In the genomic region with DNA sequence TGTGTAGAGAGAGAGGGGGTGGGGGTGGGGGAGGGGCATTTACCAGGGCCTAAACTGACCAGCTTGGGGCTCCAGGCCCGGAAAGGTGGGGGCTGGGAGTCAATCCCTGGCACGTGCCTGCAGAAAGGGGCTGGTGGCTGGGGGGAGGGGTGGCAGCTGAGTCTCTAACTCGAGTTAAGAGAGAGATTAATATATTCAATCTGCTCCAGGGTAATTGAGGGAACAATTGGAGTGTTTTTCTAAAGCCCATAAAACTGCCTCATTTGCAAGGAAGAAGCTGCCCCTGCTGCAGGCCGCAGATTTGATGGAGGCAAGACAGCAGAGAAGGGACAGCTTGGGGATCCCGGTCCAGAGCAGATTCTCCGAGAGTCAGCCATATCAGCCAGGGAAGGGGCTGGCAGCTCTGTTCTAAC, we compare ENCODE assay signal across 8 mouse cellular contexts. TPM values are rescaled to one million over a fixed set of nuclear protein-coding genes. Genes with fewer than 3 reads are reported as not detected.
DNase-seq lines count a peak whose midpoint lies in the region; ATAC-seq and TF ChIP-seq lines count a peak whose summit lies in the region.

No protein-coding gene starts in this region.

- H3K36me3 ChIP-seq in lung, embryonic 14.5 days (ENCODE audit: insufficient read depth): no peaks in the 10 kb centered on the region
- no peaks in the 10 kb centered on the region for H3K36me3 ChIP-seq in forebrain, embryonic 10.5 days (replicated peaks)

- peak overlapping the region; percentile 42; the same call in 1 of the 2 replicates for H3K4me2 ChIP-seq in lung, embryonic 14.5 days

- H3K27me3 ChIP-seq in lung, embryonic 14.5 days (ENCODE audit: insufficient read depth, low read length): peaks cover 6% of the 10 kb centered on the region; the same call in 1 of the 2 replicates
- H3K27me3 ChIP-seq in forebrain, embryonic 10.5 days (ENCODE audit: poor library complexity, severe bottlenecking): peaks cover 80% of the 10 kb centered on the region

- WGBS in lung, embryonic 14.5 days: 9% methylated on average over 6 of the region's 6 CpGs
- 16% methylated on average over 6 of the region's 6 CpGs for WGBS in lung, adult 2 months
- 1% methylated on average over 6 of the region's 6 CpGs for WGBS in forebrain, embryonic 10.5 days
- WGBS in olfactory bulb, adult 2 months: 15% methylated on average over 6 of the region's 6 CpGs

- peak overlapping the region; percentile 39; the same call in 1 of the 2 replicates for H3K27ac ChIP-seq in lung, embryonic 14.5 days (ENCODE audit: low read depth)
- peak overlapping the region; percentile 92 for H3K27ac ChIP-seq in forebrain, embryonic 10.5 days
- H3K27ac ChIP-seq in olfactory bulb, adult 2 months (ENCODE audit: insufficient read depth, low read depth, low read length): peak overlapping the region; percentile 67

- no peak for DNase-seq in lung, embryonic 14.5 days
- DNase-seq in lung, adult 2 months: no peak
- DNase-seq in forebrain, embryonic 10.5 days (ENCODE audit: extremely low spot score, low spot score): peak; percentile 85
- peak; percentile 80 to 85 for DNase-seq in kidney, postnatal 4 days
- DNase-seq in urinary bladder, postnatal 10 days (ENCODE audit: low spot score): no peak
- no peak for DNase-seq in lung, adult 18-20 months
- no peak for DNase-seq in ovary, postnatal 36 days (ENCODE audit: low spot score)

- peaks cover 23% of the 10 kb centered on the region for H3K4me1 ChIP-seq in lung, embryonic 14.5 days (ENCODE audit: insufficient read depth)
- no peaks in the 10 kb centered on the region for H3K4me1 ChIP-seq in lung, adult 2 months (ENCODE audit: control insufficient read depth, insufficient read depth, low read length)
- H3K4me1 ChIP-seq in forebrain, embryonic 10.5 days: peaks cover 76% of the 10 kb centered on the region
- peaks cover 68% of the 10 kb centered on the region for H3K4me1 ChIP-seq in olfactory bulb, adult 2 months (ENCODE audit: control insufficient read depth, insufficient read depth, low read length)

- no peak overlapping the region for H3K4me3 ChIP-seq in lung, embryonic 14.5 days (ENCODE audit: low read depth, low read length)
- H3K4me3 ChIP-seq in lung, adult 2 months (replicated peaks; ENCODE audit: extremely low read depth, low read depth, low read length): no peak overlapping the region
- H3K4me3 ChIP-seq in forebrain, embryonic 10.5 days: peak overlapping the region; percentile 47
- H3K4me3 ChIP-seq in olfactory bulb, adult 2 months (ENCODE audit: insufficient read depth, low read depth, low read length): no peak overlapping the region

- TF ChIP-seq POLR2A in lung, adult 2 months (IDR thresholded peaks at IDR 0.05; ENCODE audit: borderline replicate concordance, extremely low read depth, low read depth, low read length): no peak
- TF ChIP-seq POLR2A in olfactory bulb, adult 2 months (IDR thresholded peaks at IDR 0.05; ENCODE audit: insufficient read depth, low read depth, low read length): no peak

- no peaks in the 10 kb centered on the region for H3K9me3 ChIP-seq in lung, embryonic 14.5 days (ENCODE audit: low read depth, low read length)
- no peaks in the 10 kb centered on the region for H3K9me3 ChIP-seq in forebrain, embryonic 10.5 days

- no peak overlapping the region for H3K9ac ChIP-seq in lung, embryonic 14.5 days

- TF ChIP-seq CTCF in lung, embryonic 14.5 days (IDR thresholded peaks at IDR 0.05; ENCODE audit: low read depth): no peak
- TF ChIP-seq CTCF in lung, adult 2 months (IDR thresholded peaks at IDR 0.05; ENCODE audit: insufficient read depth, low read length): no peak
- TF ChIP-seq CTCF in olfactory bulb, adult 2 months (IDR thresholded peaks at IDR 0.05; ENCODE audit: insufficient read depth, low read depth, low read length): no peak

- ATAC-seq in lung, embryonic 14.5 days (ENCODE audit: insufficient read depth): peak; percentile 26; the same call in 1 of the 2 replicates

RNA-seq across cellular contexts. Expression of a gene that starts 5.8 kb away (rescaled TPM):
- polyA plus RNA-seq in lung, embryonic 14.5 days (2014; fragmentation: Nextera tagmentation; extraction: Ambion mirVana): not detected in 2 replicates
- polyA plus RNA-seq in lung, adult 2 months (2012; rRNA removed): 7.8 and 8.5 TPM in 2 replicates
- 0.36 and 0.90 TPM in 2 replicates for polyA plus RNA-seq in forebrain, embryonic 10.5 days (2016; fragmentation: Nextera tagmentation; extraction: Ambion mirVana)
- polyA plus RNA-seq in olfactory bulb, adult 2 months (2012; ENCODE audit: insufficient read depth, insufficient read length, low replicate concordance, missing spikeins): not detected in 2 replicates

RNA-seq across cellular contexts. Expression of a gene that starts 49.3 kb away (rescaled TPM):
- polyA plus RNA-seq in lung, embryonic 14.5 days (2014; fragmentation: Nextera tagmentation; extraction: Ambion mirVana): 3.4 and 4.0 TPM in 2 replicates
- polyA plus RNA-seq in lung, adult 2 months (2012; rRNA removed): 0.65 and 0.68 TPM in 2 replicates
- polyA plus RNA-seq in forebrain, embryonic 10.5 days (2016; fragmentation: Nextera tagmentation; extraction: Ambion mirVana): 33.0 and 37.1 TPM in 2 replicates
- not detected in 2 replicates for polyA plus RNA-seq in olfactory bulb, adult 2 months (2012; ENCODE audit: insufficient read depth, insufficient read length, low replicate concordance, missing spikeins)

Comparison
In these comparisons a context has a peak if more than half of its experiments do, and no peak if none do; other contexts are left out.
1. DNase-seq: peak in forebrain, embryonic 10.5 days (single experiment) and kidney, postnatal 4 days (2 of 2); none in lung, embryonic 14.5 days (single experiment), lung, adult 2 months (single experiment), urinary bladder, postnatal 10 days (single experiment), lung, adult 18-20 months (0 of 2) and ovary, postnatal 36 days (single experiment).
2. H3K27ac ChIP-seq: peak in every context shown above with its lines; median percentile 92 in forebrain, embryonic 10.5 days; 67 in olfactory bulb, adult 2 months; 39 in lung, embryonic 14.5 days.